In the genomic region with DNA sequence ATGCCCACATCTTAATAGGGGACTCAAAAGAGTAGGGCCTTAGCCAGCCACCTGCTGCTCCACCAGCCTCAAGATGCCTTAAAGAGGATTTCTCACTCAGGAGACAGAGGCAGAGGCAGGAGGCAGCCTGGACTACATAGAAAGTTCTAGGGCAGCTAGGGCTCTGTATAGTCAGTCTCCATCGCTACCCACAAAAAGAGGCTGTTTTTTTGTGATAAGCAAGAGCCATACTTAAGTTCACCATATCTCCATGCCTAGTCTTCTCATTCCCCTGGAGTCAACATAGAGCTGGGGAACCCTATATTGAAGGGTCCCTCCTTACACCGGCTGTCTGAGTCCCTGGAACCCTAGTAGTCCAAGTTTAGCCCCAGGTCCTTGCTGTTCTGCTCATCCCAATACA, we compare ENCODE assay signal across 16 mouse cellular contexts. TPM values are rescaled to one million over a fixed set of nuclear protein-coding genes. Genes with fewer than 3 reads are reported as not detected.
A peak's percentile ranks its signal among the peaks of the same experiment; 100 is the strongest.
DNase-seq lines count a peak whose midpoint lies in the region; ATAC-seq and TF ChIP-seq lines count a peak whose summit lies in the region.
"Had no signal": no experiment of that assay in that cellular context is flagged by ENCODE, and none has a peak within 500 bp of the region (broad histone marks: within the 10 kb centered on the region; RNA-seq: fewer than 3 reads in every experiment).

No protein-coding gene starts in this region.

- no peak for ATAC-seq in intestine, embryonic 15.5 days
- ATAC-seq in liver, embryonic 15.5 days (ENCODE audit: insufficient read depth), result peak; percentile 40
- ATAC-seq in forebrain, embryonic 15.5 days (replicated peaks), result no peak
- ATAC-seq: activated CD4-positive, CD25-positive, alpha-beta regulatory T cell, adult 4 months; midbrain, embryonic 16.5 days had no signal

- no peak for TF ChIP-seq RAD21 in MEL (IDR thresholded peaks at IDR 0.05; ENCODE audit: low read depth, low read length)

- TF ChIP-seq CTCF in MEL (IDR thresholded peaks at IDR 0.05 in 2 of 3, conservative IDR thresholded peaks at IDR 0.05 in 1 of 3; ENCODE audit: control insufficient read depth in 1 of 3, insufficient read depth in 1 of 3, low read depth in 2 of 3, low read length in 3 of 3, poor library complexity in 1 of 3, severe bottlenecking in 1 of 3), result no peak

- 91% methylated on average over 2 of the region's 2 CpGs for whole genome bisulfite sequencing in intestine, embryonic 15.5 days
- 17% methylated on average over 2 of the region's 2 CpGs for WGBS in liver, embryonic 15.5 days (ENCODE audit: insufficient replicate concordance)
- WGBS in forebrain, embryonic 15.5 days, result 89% methylated on average over 2 of the region's 2 CpGs
- WGBS in forebrain, embryonic 10.5 days, result 89% methylated on average over 2 of the region's 2 CpGs

- H3K4me3 ChIP-seq in MEL (ENCODE audit: control insufficient read depth in 1 of 2, insufficient read depth in 1 of 2, low read depth in 2 of 2, low read length in 2 of 2), result no peak overlapping the region
- H3K4me3 ChIP-seq in intestine, embryonic 15.5 days (replicated peaks), result no peak overlapping the region
- H3K4me3 ChIP-seq in liver, embryonic 15.5 days (replicated peaks), result no peak overlapping the region
- no peak overlapping the region for H3K4me3 ChIP-seq in forebrain, embryonic 15.5 days
- no peak overlapping the region for H3K4me3 ChIP-seq in forebrain, embryonic 10.5 days
- H3K4me3 ChIP-seq: limb, embryonic 13.5 days had no signal

- TF ChIP-seq EP300 in MEL (IDR thresholded peaks at IDR 0.05; ENCODE audit: low read depth in 1 of 2, low read length in 2 of 2), result peak; percentile 51 to 59; a peak in 3 of 4 replicates

- peak overlapping the region; percentile 32; the same call in 1 of the 2 replicates for H3K4me2 ChIP-seq in intestine, embryonic 15.5 days (replicated peaks)
- H3K4me2 ChIP-seq in liver, embryonic 15.5 days, result peak overlapping the region; percentile 50
- no peak overlapping the region for H3K4me2 ChIP-seq in forebrain, embryonic 15.5 days (replicated peaks)

- H3K36me3 ChIP-seq in MEL (ENCODE audit: control insufficient read depth in 1 of 2, insufficient read depth in 2 of 2, low read length in 2 of 2), result peaks cover 6 to 13% of the 10 kb centered on the region in 2 experiments; a peak in 3 of 4 replicates
- H3K36me3 ChIP-seq in intestine, embryonic 15.5 days, result peaks cover 4% of the 10 kb centered on the region
- peaks cover 34% of the 10 kb centered on the region for H3K36me3 ChIP-seq in liver, embryonic 15.5 days (replicated peaks)
- H3K36me3 ChIP-seq in forebrain, embryonic 15.5 days, result no peaks in the 10 kb centered on the region; the same call in 1 of the 2 replicates
- H3K36me3 ChIP-seq in forebrain, embryonic 10.5 days (replicated peaks), result peaks cover 84% of the 10 kb centered on the region

- no peaks in the 10 kb centered on the region for H3K27me3 ChIP-seq in MEL (ENCODE audit: control insufficient read depth in 1 of 2, insufficient read depth in 2 of 2, low read length in 2 of 2)
- no peaks in the 10 kb centered on the region for H3K27me3 ChIP-seq in intestine, embryonic 15.5 days (replicated peaks)
- no peaks in the 10 kb centered on the region for H3K27me3 ChIP-seq in liver, embryonic 15.5 days
- no peaks in the 10 kb centered on the region for H3K27me3 ChIP-seq in forebrain, embryonic 15.5 days
- H3K27me3 ChIP-seq in forebrain, embryonic 10.5 days (ENCODE audit: poor library complexity, severe bottlenecking), result no peaks in the 10 kb centered on the region
- H3K27me3 ChIP-seq: CH12.LX; limb, embryonic 13.5 days had no signal

- no peak for TF ChIP-seq POLR2A in MEL (IDR thresholded peaks at IDR 0.05; ENCODE audit: control insufficient read depth in 1 of 2, insufficient read depth in 1 of 2, low read depth in 1 of 2, low read length in 2 of 2, poor library complexity in 1 of 2)

- H3K9me3 ChIP-seq in MEL (replicated peaks; ENCODE audit: insufficient read depth, low read length), result no peaks in the 10 kb centered on the region
- no peaks in the 10 kb centered on the region for H3K9me3 ChIP-seq in intestine, embryonic 15.5 days
- no peaks in the 10 kb centered on the region for H3K9me3 ChIP-seq in liver, embryonic 15.5 days (replicated peaks)
- no peaks in the 10 kb centered on the region for H3K9me3 ChIP-seq in forebrain, embryonic 15.5 days
- H3K9me3 ChIP-seq in forebrain, embryonic 10.5 days, result no peaks in the 10 kb centered on the region
- H3K9me3 ChIP-seq: heart, embryonic 10.5 days; limb, embryonic 13.5 days had no signal

- peaks cover 65% of the 10 kb centered on the region for H3K79me2 ChIP-seq in MEL (ENCODE audit: control insufficient read depth, insufficient read depth, low read length, poor library complexity)

- H3K27ac ChIP-seq in MEL (ENCODE audit: control insufficient read depth, low read depth, low read length), result no peak overlapping the region; the same call in 1 of the 2 replicates
- 0 out of 2 replicates have a peak overlapping the region, but pooled peaks have one; percentile 57 for H3K27ac ChIP-seq in intestine, embryonic 15.5 days
- peak overlapping the region; percentile 73 for H3K27ac ChIP-seq in liver, embryonic 15.5 days (replicated peaks)
- no peak overlapping the region for H3K27ac ChIP-seq in forebrain, embryonic 15.5 days (replicated peaks)
- H3K27ac ChIP-seq in forebrain, embryonic 10.5 days, result no peak overlapping the region
- H3K27ac ChIP-seq: limb, embryonic 13.5 days had no signal

- peaks cover 15 to 28% of the 10 kb centered on the region in 2 experiments for H3K4me1 ChIP-seq in MEL (ENCODE audit: control insufficient read depth in 1 of 2, insufficient read depth in 2 of 2, low read length in 2 of 2)
- H3K4me1 ChIP-seq in intestine, embryonic 15.5 days (replicated peaks), result peaks cover 65% of the 10 kb centered on the region
- H3K4me1 ChIP-seq in liver, embryonic 15.5 days (replicated peaks), result peaks cover 79% of the 10 kb centered on the region
- H3K4me1 ChIP-seq in forebrain, embryonic 15.5 days, result peaks cover 48% of the 10 kb centered on the region
- peaks cover 63% of the 10 kb centered on the region for H3K4me1 ChIP-seq in forebrain, embryonic 10.5 days

- DNase-seq in A20 (ENCODE audit: low read depth, low spot score) (peak; percentile 40), MEL (ENCODE audit: low read depth, low spot score) (peak; percentile 68)
- no peak for DNase-seq in spleen, postnatal 4 days (ENCODE audit: low spot score in 2 of 2)
- no peak for DNase-seq in forebrain, embryonic 10.5 days (ENCODE audit: extremely low spot score, low spot score)
- DNase-seq: cerebellum, adult 11-12 months; heart, postnatal 4 days; retina, postnatal 1 day; thymus, adult 18-20 months had no signal

- H3K9ac ChIP-seq in MEL (ENCODE audit: control insufficient read depth, low read depth, low read length, poor library complexity, severe bottlenecking), result no peak overlapping the region
- H3K9ac ChIP-seq in intestine, embryonic 15.5 days, result 0 out of 2 replicates have a peak overlapping the region, but pooled peaks have one; percentile 8
- peak overlapping the region; percentile 39; the same call in 1 of the 2 replicates for H3K9ac ChIP-seq in liver, embryonic 15.5 days
- H3K9ac ChIP-seq in forebrain, embryonic 15.5 days (replicated peaks), result no peak overlapping the region

TF ChIP-seq in MEL, 35 proteins besides CTCF, POLR2A, EP300 and RAD21 (continues in another document):
- TF ChIP-seq MAFK (IDR thresholded peaks at IDR 0.05; ENCODE audit: borderline replicate concordance, low read depth, low read length), result no peak
- no peak for TF ChIP-seq POLR2AphosphoS2 (IDR thresholded peaks at IDR 0.05; ENCODE audit: low read length)
- TF ChIP-seq TCF12 (IDR thresholded peaks at IDR 0.05; ENCODE audit: low read depth, low read length), result peak; percentile 52; the same call in 1 of the 2 replicates
- no peak for TF ChIP-seq ZMIZ1 (IDR thresholded peaks at IDR 0.05; ENCODE audit: low read depth, low read length)

RNA-seq across cellular contexts. Expression of gene Brd3os, which starts 28.4 kb away (rescaled TPM):
- 0.31 and 0.72 TPM in 2 replicates for total RNA-seq in MEL (2012; rRNA removed)
- polyA plus RNA-seq in MEL (2012; ENCODE audit: insufficient read depth in 1 of 2, insufficient read length in 2 of 2, low read depth in 1 of 2, low replicate concordance in 2 of 2, missing spikeins in 1 of 2), result 1 to 10 TPM in 1 of 2 experiments, not detected in 1; 2.9 TPM
- polyA plus RNA-seq in intestine, embryonic 15.5 days (2015; fragmentation: Nextera tagmentation; extraction: Ambion mirVana), result 4.8 and 6.1 TPM in 2 replicates
- polyA plus RNA-seq in liver, embryonic 15.5 days (2015; fragmentation: Nextera tagmentation; extraction: Ambion mirVana), result 0.48 and 0.50 TPM in 2 replicates
- polyA plus RNA-seq in forebrain, embryonic 15.5 days (2015; fragmentation: Nextera tagmentation; extraction: Ambion mirVana), result 30.6 and 31.5 TPM in 2 replicates
- polyA plus RNA-seq in forebrain, embryonic 10.5 days (2016; fragmentation: Nextera tagmentation; extraction: Ambion mirVana), result 10.2 and 11.0 TPM in 2 replicates

RNA-seq across cellular contexts. Expression of gene Brd3, which starts 36.9 kb away (rescaled TPM):
- 10.3 and 10.7 TPM in 2 replicates for total RNA-seq in MEL (2012; rRNA removed)
- polyA plus RNA-seq in MEL (2012; ENCODE audit: insufficient read depth in 1 of 2, insufficient read length in 2 of 2, low read depth in 1 of 2, low replicate concordance in 2 of 2, missing spikeins in 1 of 2), result 10 to 100 TPM; 38.7 to 46.9 TPM
- 85.7 and 91.2 TPM in 2 replicates for polyA plus RNA-seq in intestine, embryonic 15.5 days (2015; fragmentation: Nextera tagmentation; extraction: Ambion mirVana)
- polyA plus RNA-seq in liver, embryonic 15.5 days (2015; fragmentation: Nextera tagmentation; extraction: Ambion mirVana), result 22.5 and 22.9 TPM in 2 replicates
- 142 and 149 TPM in 2 replicates for polyA plus RNA-seq in forebrain, embryonic 15.5 days (2015; fragmentation: Nextera tagmentation; extraction: Ambion mirVana)
- 152 and 160 TPM in 2 replicates for polyA plus RNA-seq in forebrain, embryonic 10.5 days (2016; fragmentation: Nextera tagmentation; extraction: Ambion mirVana)

RNA-seq across cellular contexts. Expression of gene Vav2, which starts 43.7 kb away (rescaled TPM):
- 7.4 and 8.8 TPM in 2 replicates for total RNA-seq in MEL (2012; rRNA removed)
- polyA plus RNA-seq in MEL (2012; ENCODE audit: insufficient read depth in 1 of 2, insufficient read length in 2 of 2, low read depth in 1 of 2, low replicate concordance in 2 of 2, missing spikeins in 1 of 2), result 10 to 100 TPM in 1 of 2 experiments, not detected in 1; 15.9 TPM
- polyA plus RNA-seq in intestine, embryonic 15.5 days (2015; fragmentation: Nextera tagmentation; extraction: Ambion mirVana), result 5.4 and 6.1 TPM in 2 replicates
- polyA plus RNA-seq in liver, embryonic 15.5 days (2015; fragmentation: Nextera tagmentation; extraction: Ambion mirVana), result 4.7 and 5.8 TPM in 2 replicates
- polyA plus RNA-seq in forebrain, embryonic 15.5 days (2015; fragmentation: Nextera tagmentation; extraction: Ambion mirVana), result 12.6 and 13.9 TPM in 2 replicates
- polyA plus RNA-seq in forebrain, embryonic 10.5 days (2016; fragmentation: Nextera tagmentation; extraction: Ambion mirVana), result 11.5 and 11.8 TPM in 2 replicates

RNA-seq across cellular contexts. Expression of gene Wdr5, which starts 44.4 kb away (rescaled TPM):
- 67.0 and 78.3 TPM in 2 replicates for total RNA-seq in MEL (2012; rRNA removed)
- 10 to 100 TPM in 1 of 2 experiments, not detected in 1; 96.9 TPM for polyA plus RNA-seq in MEL (2012; ENCODE audit: insufficient read depth in 1 of 2, insufficient read length in 2 of 2, low read depth in 1 of 2, low replicate concordance in 2 of 2, missing spikeins in 1 of 2)
- polyA plus RNA-seq in intestine, embryonic 15.5 days (2015; fragmentation: Nextera tagmentation; extraction: Ambion mirVana), result 49.6 and 50.2 TPM in 2 replicates
- polyA plus RNA-seq in liver, embryonic 15.5 days (2015; fragmentation: Nextera tagmentation; extraction: Ambion mirVana), result 26.2 and 27.5 TPM in 2 replicates
- 50.5 and 55.4 TPM in 2 replicates for polyA plus RNA-seq in forebrain, embryonic 15.5 days (2015; fragmentation: Nextera tagmentation; extraction: Ambion mirVana)
- 88.6 and 89.0 TPM in 2 replicates for polyA plus RNA-seq in forebrain, embryonic 10.5 days (2016; fragmentation: Nextera tagmentation; extraction: Ambion mirVana)

Comparison
In these comparisons a context has a peak if more than half of its experiments do, and no peak if none do; other contexts are left out.
1. DNase-seq: peak in A20 (single experiment) and MEL (single experiment); none in spleen, postnatal 4 days (0 of 2) and forebrain, embryonic 10.5 days (single experiment).
2. H3K27ac ChIP-seq: peak in intestine, embryonic 15.5 days (single experiment) and liver, embryonic 15.5 days (single experiment); none in MEL (single experiment), forebrain, embryonic 15.5 days (single experiment) and forebrain, embryonic 10.5 days (single experiment).
3. H3K9ac ChIP-seq: peak in intestine, embryonic 15.5 days (single experiment) and liver, embryonic 15.5 days (single experiment); none in MEL (single experiment) and forebrain, embryonic 15.5 days (single experiment).